Mouse (Mus musculus): Measurements from ENCODE around the gene Slc17a6.

Gene Slc17a6

GRCm38 (mm10) chr7:51621694-51622145 is at the start of gene Slc17a6:
TSS of gene Slc17a6 (plus strand) at chr7:51622006.
- Histone ChIP-seq H3K4me3 (replicated peaks; ENCODE audit: low read length) (peak within 1 kb of the TSS; percentile 72), H3K36me3 (ENCODE audit: insufficient read depth, low read length) (no peaks in the 10 kb centered on the region), H3K27me3 (ENCODE audit: insufficient read depth, low read length) (peaks cover 44% of the 10 kb centered on the region), H3K4me1 (replicated peaks; ENCODE audit: low read depth, low read length) (peaks cover 29% of the 10 kb centered on the region), H3K9me3 (ENCODE audit: low read length) (no peaks in the 10 kb centered on the region)
- TF ChIP-seq POU5F1 (IDR thresholded peaks at IDR 0.05; ENCODE audit: borderline replicate concordance, low read length) (no peak), NANOG (IDR thresholded peaks at IDR 0.05; ENCODE audit: borderline replicate concordance, low read length) (no peak), CTCF (conservative IDR thresholded peaks at IDR 0.05; ENCODE audit: low read length) (no peak)

DNA sequence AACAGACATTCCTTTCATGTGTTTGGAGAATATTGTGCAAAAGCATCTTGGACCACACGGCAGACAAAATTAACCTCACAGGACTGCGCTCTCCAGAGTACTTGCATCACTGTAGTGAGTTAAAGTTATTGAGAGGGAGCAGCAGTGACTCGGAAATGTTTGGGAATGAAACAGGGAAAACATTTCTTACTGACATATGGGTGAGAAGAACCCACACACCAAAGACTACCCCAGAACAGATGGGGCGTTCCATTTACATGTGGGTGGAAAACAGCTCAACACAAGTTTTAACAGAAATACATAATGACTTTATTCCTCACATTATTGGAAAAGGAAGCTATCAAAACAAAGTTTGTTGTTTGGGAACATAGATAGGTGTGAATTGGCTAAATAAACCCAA is 21.8 kb upstream of the Slc17a6 start:
- Histone ChIP-seq H3K9me3 (ENCODE audit: low read length) (no peaks in the 10 kb centered on the region), H3K27me3 (ENCODE audit: insufficient read depth, low read length) (no peaks in the 10 kb centered on the region), H3K4me3 (replicated peaks; ENCODE audit: low read length) (no peak overlapping the region), H3K36me3 (ENCODE audit: insufficient read depth, low read length) (no peaks in the 10 kb centered on the region), H3K4me1 (replicated peaks; ENCODE audit: low read depth, low read length) (no peaks in the 10 kb centered on the region)
- TF ChIP-seq NANOG (IDR thresholded peaks at IDR 0.05; ENCODE audit: borderline replicate concordance, low read length), result no peak
- TF ChIP-seq CTCF (conservative IDR thresholded peaks at IDR 0.05; ENCODE audit: low read length), result no peak
- TF ChIP-seq POU5F1 (IDR thresholded peaks at IDR 0.05; ENCODE audit: borderline replicate concordance, low read length), result no peak

DNA sequence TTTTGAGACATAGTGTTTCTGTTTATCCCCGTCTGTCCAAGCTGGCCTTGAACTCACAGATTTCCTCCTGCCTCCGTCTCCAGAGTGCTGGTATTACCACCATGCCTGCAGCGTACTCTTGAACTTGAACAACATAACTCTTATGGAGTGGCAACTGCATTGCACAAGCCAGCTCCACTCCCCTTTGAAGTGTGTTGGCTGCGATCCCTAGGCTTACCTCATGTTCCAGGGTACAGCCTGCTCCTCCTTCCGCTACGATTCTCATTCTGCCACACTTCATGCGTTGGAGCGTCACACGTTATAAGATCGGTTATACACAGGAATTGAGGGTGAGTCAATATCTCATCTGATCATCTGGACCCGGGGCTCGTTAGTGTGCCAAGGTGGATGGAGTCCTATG is 18.1 kb upstream of the Slc17a6 start:
- no peak overlapping the region for H3K4me3 ChIP-seq (replicated peaks; ENCODE audit: low read length)
- H3K27me3 ChIP-seq (ENCODE audit: insufficient read depth, low read length), result no peaks in the 10 kb centered on the region
- H3K9me3 ChIP-seq (ENCODE audit: low read length), result no peaks in the 10 kb centered on the region

DNA sequence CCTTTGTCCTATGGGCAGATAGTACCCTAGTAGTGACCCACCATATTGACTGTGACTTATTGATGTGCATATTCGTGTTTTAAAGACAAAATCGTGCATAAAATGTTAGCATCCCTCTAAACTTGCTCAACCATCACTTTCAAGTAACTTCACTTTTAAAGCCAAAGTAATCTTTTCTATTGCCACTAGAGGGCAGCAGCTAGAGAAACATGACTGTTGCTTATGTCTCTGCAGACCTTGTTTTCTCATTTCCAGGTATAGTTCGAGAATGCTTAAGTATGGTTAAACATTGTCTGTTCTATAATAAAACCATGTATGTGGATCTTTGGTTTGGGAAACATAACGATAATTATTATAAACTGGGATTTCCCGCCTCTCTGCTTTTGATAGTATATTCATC is 7.4 kb upstream of the Slc17a6 start:
- TF ChIP-seq CTCF (conservative IDR thresholded peaks at IDR 0.05; ENCODE audit: low read length) (peak; percentile 39), NANOG (IDR thresholded peaks at IDR 0.05; ENCODE audit: borderline replicate concordance, low read length) (no peak)
- Histone ChIP-seq H3K9me3 (ENCODE audit: low read length) (peaks cover 18% of the 10 kb centered on the region), H3K4me1 (replicated peaks; ENCODE audit: low read depth, low read length) (peaks cover 4% of the 10 kb centered on the region; the same call in 1 of the 2 replicates), H3K4me3 (replicated peaks; ENCODE audit: low read length) (no peak overlapping the region), H3K27me3 (ENCODE audit: insufficient read depth, low read length) (no peaks in the 10 kb centered on the region), H3K36me3 (ENCODE audit: insufficient read depth, low read length) (no peaks in the 10 kb centered on the region)

More for the DNA sequence above, 18.1 kb upstream of the Slc17a6 start:
- no peak for TF ChIP-seq NANOG (IDR thresholded peaks at IDR 0.05; ENCODE audit: borderline replicate concordance, low read length)
- H3K36me3 ChIP-seq (ENCODE audit: insufficient read depth, low read length), result no peaks in the 10 kb centered on the region
- no peaks in the 10 kb centered on the region for H3K4me1 ChIP-seq (replicated peaks; ENCODE audit: low read depth, low read length)

GRCm38 (mm10) chr7:51617941-51618340 is 3.9 kb upstream of the Slc17a6 start:
- Histone ChIP-seq H3K4me1 (replicated peaks; ENCODE audit: low read depth, low read length) (peaks cover 13% of the 10 kb centered on the region; the same call in 1 of the 2 replicates), H3K4me3 (replicated peaks; ENCODE audit: low read length) (no peak overlapping the region), H3K27me3 (ENCODE audit: insufficient read depth, low read length) (peaks cover 12% of the 10 kb centered on the region), H3K36me3 (ENCODE audit: insufficient read depth, low read length) (no peaks in the 10 kb centered on the region), H3K9me3 (ENCODE audit: low read length) (no peaks in the 10 kb centered on the region)
- TF ChIP-seq NANOG (IDR thresholded peaks at IDR 0.05; ENCODE audit: borderline replicate concordance, low read length), result no peak
- peak; percentile 28 for TF ChIP-seq CTCF (conservative IDR thresholded peaks at IDR 0.05; ENCODE audit: low read length)

DNA sequence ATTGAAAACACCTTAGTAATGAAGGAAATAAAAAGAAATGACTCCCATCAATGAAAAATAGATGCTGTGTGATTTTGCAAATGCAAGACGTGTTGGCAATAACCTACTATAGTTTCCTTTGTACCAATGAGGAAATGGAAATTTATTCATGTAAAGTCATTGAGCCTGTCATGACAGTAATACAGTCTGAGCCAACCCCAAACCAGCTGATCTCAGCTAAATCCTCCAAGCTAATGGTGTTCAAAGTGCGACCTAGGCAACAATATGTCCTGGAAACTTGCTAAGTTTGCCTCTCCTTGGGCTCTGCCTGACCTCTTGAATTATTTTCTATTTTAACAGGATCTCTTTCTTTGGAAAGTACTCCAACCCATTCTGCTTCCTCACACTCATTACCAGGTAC is 3.4 kb upstream of the Slc17a6 start:
- TF ChIP-seq CTCF (conservative IDR thresholded peaks at IDR 0.05; ENCODE audit: low read length) (no peak), NANOG (IDR thresholded peaks at IDR 0.05; ENCODE audit: borderline replicate concordance, low read length) (no peak), POU5F1 (IDR thresholded peaks at IDR 0.05; ENCODE audit: borderline replicate concordance, low read length) (no peak)
- H3K9me3 ChIP-seq (ENCODE audit: low read length), result no peaks in the 10 kb centered on the region
- H3K4me3 ChIP-seq (replicated peaks; ENCODE audit: low read length), result no peak overlapping the region
- peaks cover 12% of the 10 kb centered on the region for H3K27me3 ChIP-seq (ENCODE audit: insufficient read depth, low read length)
- H3K36me3 ChIP-seq (ENCODE audit: insufficient read depth, low read length), result no peaks in the 10 kb centered on the region
- H3K4me1 ChIP-seq (replicated peaks; ENCODE audit: low read depth, low read length), result peaks cover 13% of the 10 kb centered on the region; the same call in 1 of the 2 replicates

GRCm38 (mm10) chr7:51619977-51620376 is 1.8 kb upstream of the Slc17a6 start:
- Histone ChIP-seq H3K4me3 (replicated peaks; ENCODE audit: low read length) (no peak overlapping the region), H3K9me3 (ENCODE audit: low read length) (no peaks in the 10 kb centered on the region), H3K4me1 (replicated peaks; ENCODE audit: low read depth, low read length) (peaks cover 18% of the 10 kb centered on the region), H3K36me3 (ENCODE audit: insufficient read depth, low read length) (no peaks in the 10 kb centered on the region), H3K27me3 (ENCODE audit: insufficient read depth, low read length) (peaks cover 27% of the 10 kb centered on the region)
- TF ChIP-seq NANOG (IDR thresholded peaks at IDR 0.05; ENCODE audit: borderline replicate concordance, low read length), result no peak
- no peak for TF ChIP-seq CTCF (conservative IDR thresholded peaks at IDR 0.05; ENCODE audit: low read length)
- TF ChIP-seq POU5F1 (IDR thresholded peaks at IDR 0.05; ENCODE audit: borderline replicate concordance, low read length), result no peak

DNA sequence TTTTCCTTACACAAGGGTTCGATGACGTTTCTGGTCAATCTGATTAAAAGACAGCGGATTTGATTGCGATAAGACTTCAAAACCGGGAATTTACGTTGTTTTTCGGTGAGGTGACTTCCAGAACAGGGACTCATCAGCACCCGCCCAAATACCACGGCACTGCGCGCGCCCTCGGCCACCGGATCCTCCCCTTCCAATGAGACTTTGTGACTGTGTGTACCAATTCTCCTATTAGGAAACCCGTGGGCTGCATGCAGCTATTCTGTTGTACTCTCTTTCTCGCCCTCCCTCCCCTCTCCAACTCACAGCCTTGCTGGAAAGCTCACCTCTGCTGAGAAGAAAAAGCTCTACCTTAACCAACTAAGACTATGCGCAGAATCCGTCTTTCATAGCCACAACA is 390 bp downstream of the Slc17a6 start:
- H3K9me3 ChIP-seq (ENCODE audit: low read length), result no peaks in the 10 kb centered on the region
- TF ChIP-seq CTCF (conservative IDR thresholded peaks at IDR 0.05; ENCODE audit: low read length) (no peak), POU5F1 (IDR thresholded peaks at IDR 0.05; ENCODE audit: borderline replicate concordance, low read length) (no peak), NANOG (IDR thresholded peaks at IDR 0.05; ENCODE audit: borderline replicate concordance, low read length) (no peak)
- peaks cover 48% of the 10 kb centered on the region for H3K27me3 ChIP-seq (ENCODE audit: insufficient read depth, low read length)
- H3K4me3 ChIP-seq (replicated peaks; ENCODE audit: low read length), result peak overlapping the region; percentile 72
- H3K36me3 ChIP-seq (ENCODE audit: insufficient read depth, low read length), result no peaks in the 10 kb centered on the region
- peaks cover 33% of the 10 kb centered on the region for H3K4me1 ChIP-seq (replicated peaks; ENCODE audit: low read depth, low read length)

- Histone ChIP-seq H3K27me3 (ENCODE audit: insufficient read depth, low read length) (peaks cover 50% of the 10 kb centered on the region), H3K4me3 (replicated peaks; ENCODE audit: low read length) (no peak overlapping the region), H3K9me3 (ENCODE audit: low read length) (no peaks in the 10 kb centered on the region), H3K36me3 (ENCODE audit: insufficient read depth, low read length) (no peaks in the 10 kb centered on the region), H3K4me1 (replicated peaks; ENCODE audit: low read depth, low read length) (peaks cover 35% of the 10 kb centered on the region)
- TF ChIP-seq NANOG (IDR thresholded peaks at IDR 0.05; ENCODE audit: borderline replicate concordance, low read length) (no peak), POU5F1 (IDR thresholded peaks at IDR 0.05; ENCODE audit: borderline replicate concordance, low read length) (no peak), CTCF (conservative IDR thresholded peaks at IDR 0.05; ENCODE audit: low read length) (no peak)
Measured at GRCm38 (mm10) chr7:51622666-51623065, 860 bp downstream of the Slc17a6 start.
